In genomic region chr6:86541650-86542049, GRCm38 (mm10) we compare ENCODE assay signal across 12 mouse cellular contexts. TPM values are rescaled to one million over a fixed set of nuclear protein-coding genes. Genes with fewer than 3 reads are reported as not detected.
DNase-seq lines count a peak whose midpoint lies in the region; ATAC-seq and TF ChIP-seq lines count a peak whose summit lies in the region.
"Had no signal": no experiment of that assay in that cellular context is flagged by ENCODE, and none has a peak within 500 bp of the region (broad histone marks: within the 10 kb centered on the region; RNA-seq: fewer than 3 reads in every experiment).

No protein-coding gene starts in this region.

- H3K4me3 ChIP-seq in kidney, adult 2 months (ENCODE audit: insufficient read depth, low read depth, low read length), result no peak overlapping the region
- no peak overlapping the region for H3K4me3 ChIP-seq in ES-E14 (ENCODE audit: insufficient read depth in 1 of 2, low read depth in 1 of 2, low read length in 2 of 2, poor library complexity in 1 of 2, severe bottlenecking in 1 of 2)
- H3K4me3 ChIP-seq: embryonic facial prominence, embryonic 13.5 days; heart, embryonic 13.5 days; stomach, embryonic 15.5 days had no signal

- in situ Hi-C loops in ES-E14 (cut with MboI; ENCODE audit: low sequenced_read_pairs in 2 of 2, unreplicated experiment in 2 of 2), result loop anchor here in 1 of 2 experiments (10.0 kb wide), 1 partner anchor 133 kb away; no protein-coding TSS in a partner anchor

- DNase-seq in kidney, adult 2 months, result no peak
- DNase-seq in kidney, postnatal 14 days, result no peak
- DNase-seq in 416B (ENCODE audit: low read depth), result peak; percentile 78
- no peak for DNase-seq in ES-E14 (ENCODE audit: low read depth, low spot score)
- no peak for DNase-seq in cerebellum, adult 9-10 months
- no peak for DNase-seq in yolk sac, embryonic 10.5 days (ENCODE audit: low spot score)
- no peak for DNase-seq in embryo, embryonic 10 days (ENCODE audit: low spot score)

- H3K4me1 ChIP-seq in kidney, adult 2 months (ENCODE audit: control insufficient read depth, insufficient read depth, low read length), result no peaks in the 10 kb centered on the region; the same call in 1 of the 2 replicates
- H3K4me1 ChIP-seq in ES-E14 (ENCODE audit: control insufficient read depth in 2 of 2, insufficient read depth in 2 of 2, low read length in 2 of 2, poor library complexity in 1 of 2), result no peaks in the 10 kb centered on the region
- H3K4me1 ChIP-seq: embryonic facial prominence, embryonic 13.5 days; heart, embryonic 13.5 days; stomach, embryonic 15.5 days had no signal

- H3K36me3 ChIP-seq in kidney, adult 2 months (ENCODE audit: control insufficient read depth, insufficient read depth, low read length), result no peaks in the 10 kb centered on the region; the same call in none of the 2 replicates
- H3K36me3 ChIP-seq in ES-E14 (ENCODE audit: control insufficient read depth, insufficient read depth, low read length, poor library complexity, severe bottlenecking), result peaks cover 2% of the 10 kb centered on the region; the same call in 1 of the 2 replicates

- WGBS in kidney, adult 2 months, result 92% methylated on average over 2 of the region's 2 CpGs

- H3K27me3 ChIP-seq in kidney, adult 2 months (replicated peaks; ENCODE audit: control insufficient read depth, insufficient read depth, low read length), result no peaks in the 10 kb centered on the region
- H3K27me3 ChIP-seq: embryonic facial prominence, embryonic 13.5 days; heart, embryonic 13.5 days; stomach, embryonic 15.5 days had no signal

- ATAC-seq in inflammation-experienced regulatory T-cells, adult 6 months, result peak; percentile 20
- ATAC-seq: intestine, embryonic 16.5 days had no signal

- TF ChIP-seq CTCF in kidney, adult 2 months (conservative IDR thresholded peaks at IDR 0.05; ENCODE audit: insufficient read depth, insufficient read length, low read depth, low read length), result 0 out of 2 replicates have a peak, but pooled peaks have one; percentile 17

- no peak for TF ChIP-seq POLR2A in kidney, adult 2 months (IDR thresholded peaks at IDR 0.05; ENCODE audit: low read depth, low read length)

- no peak overlapping the region for H3K9ac ChIP-seq in ES-E14 (ENCODE audit: insufficient read depth, low read depth, low read length, poor library complexity, severe bottlenecking)
- H3K9ac ChIP-seq: embryonic facial prominence, embryonic 13.5 days; heart, embryonic 13.5 days; stomach, embryonic 15.5 days had no signal

- no peaks in the 10 kb centered on the region for H3K9me3 ChIP-seq in ES-E14 (ENCODE audit: control insufficient read depth, insufficient read depth, low read depth, low read length)
- H3K9me3 ChIP-seq: embryonic facial prominence, embryonic 13.5 days; heart, embryonic 13.5 days; stomach, embryonic 15.5 days had no signal

- H3K27ac ChIP-seq in kidney, adult 2 months (ENCODE audit: insufficient read depth, low read depth, low read length), result no peak overlapping the region
- H3K27ac ChIP-seq in ES-E14 (ENCODE audit: insufficient read depth, low read depth, low read length, poor library complexity, severe bottlenecking), result no peak overlapping the region
- H3K27ac ChIP-seq: embryonic facial prominence, embryonic 13.5 days; heart, embryonic 13.5 days; stomach, embryonic 15.5 days had no signal

TF ChIP-seq in ES-E14, 5 proteins besides CTCF, POLR2A, EP300 and RAD21:
- TF ChIP-seq ZC3H11A (IDR thresholded peaks at IDR 0.05; ENCODE audit: borderline replicate concordance, low read depth, low read length), result 0 out of 2 replicates have a peak, but pooled peaks have one; percentile 20
- TF ChIP-seq ZNF384 (IDR thresholded peaks at IDR 0.05; ENCODE audit: low read depth, low read length), result no peak

RNA-seq across cellular contexts. Expression of gene Pcbp1, which starts 15.5 kb away (rescaled TPM):
- polyA plus RNA-seq in kidney, adult 2 months (2012; rRNA removed), result 165 and 166 TPM in 2 replicates
- total RNA-seq in ES-E14 (2012; rRNA removed), result 68.4 and 102 TPM in 2 replicates
- 10 to 100 TPM; 26.3 to 32.5 (median 29.3) TPM for polyA plus RNA-seq in inflammation-experienced regulatory T-cells, adult 6 months (2017; shearing (Covaris generic))
